Mouse (Mus musculus) ES-E14 (cell line): ENCODE measurements at regions not wholly inside any gene's neighbourhood (a gene's known extent, or its start where the extent isn't known, plus 50 kb on each side); places are given as distances from the start of the nearest gene placed in this dataset.

Experiments
- CHD2 ChIP-seq: IDR thresholded peaks from 2 replicates; pipeline ENCODE4 v1.6.1; 2014; ENCODE audit warnings: mild to moderate bottlenecking, low read depth, low read length, inconsistent platforms
- HCFC1 ChIP-seq: IDR thresholded peaks from 2 replicates; pipeline ENCODE4 v1.6.1; 2012; ENCODE audit warnings: low read length, inconsistent platforms, borderline replicate concordance; ENCODE audit not compliant: insufficient read depth
- MAFK ChIP-seq: IDR thresholded peaks from 2 replicates; pipeline ENCODE4 v1.6.1; 2014; ENCODE audit warnings: mild to moderate bottlenecking, low read depth, low read length, inconsistent platforms; ENCODE audit not compliant: insufficient read depth
- ZC3H11A ChIP-seq: IDR thresholded peaks from 2 replicates; pipeline ENCODE4 v1.6.1; 2012; ENCODE audit warnings: low read depth, mild to moderate bottlenecking, inconsistent platforms, low read length, borderline replicate concordance

DNA sequence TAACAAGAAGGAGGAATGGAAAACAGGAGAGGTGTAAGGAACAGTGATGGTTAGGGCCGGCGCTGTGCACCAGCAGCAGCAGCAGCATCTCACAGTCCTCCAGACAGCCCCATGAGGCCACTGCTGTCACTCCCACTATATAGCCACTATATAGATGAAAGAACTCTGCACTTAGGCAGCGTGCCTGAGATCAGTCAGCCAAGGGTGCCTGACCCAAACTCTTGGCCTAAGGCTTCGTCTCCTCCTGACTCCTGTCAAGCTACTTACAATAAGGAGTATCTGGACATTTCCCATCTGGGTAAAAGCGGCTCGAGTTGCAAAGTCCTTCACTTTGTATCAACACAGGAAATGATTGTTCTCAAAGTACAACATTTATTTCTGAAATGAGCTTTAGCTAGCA, 100.8 kb upstream of the Selenok start:
- TF ChIP-seq CHD2 (no peak), HCFC1 (no peak), MAFK (no peak), ZC3H11A (no peak)
